Mouse (Mus musculus) limb, embryonic 15.5 days (tissue): ENCODE data around the gene Tvp23b. TPM values are rescaled to one million over a fixed set of nuclear protein-coding genes. Genes with fewer than 3 reads are reported as not detected.

Source experiments
- ATAC-seq: fragments of 200-750 bp; cut with Nextera tagmentation; 2 replicates; pipeline ENCODE4 v1.8.0; 2017; ENCODE audit warnings: low read depth, moderate TSS enrichment; ENCODE audit not compliant: insufficient number of reproducible peaks, low FRiP score, low TSS enrichment
- H3K27ac ChIP-seq: fragments of 300-500 bp; sonication (generic); 2 replicates; pipeline ENCODE4 v1.5.1; 2015; ENCODE audit warnings: moderate library complexity, mild to moderate bottlenecking, inconsistent platforms
- H3K27me3 ChIP-seq: fragments of 300-500 bp; sonication (generic); 2 replicates; pipeline ENCODE4 v1.6.1; 2015; ENCODE audit warnings: inconsistent platforms
- H3K36me3 ChIP-seq: fragments of 300-500 bp; sonication (generic); 2 replicates; pipeline ENCODE4 v1.6.1; 2015; ENCODE audit warnings: inconsistent platforms
- H3K4me1 ChIP-seq: fragments of 300-500 bp; sonication (generic); 2 replicates; pipeline ENCODE4 v1.6.1; 2015; ENCODE audit warnings: inconsistent platforms
- H3K4me2 ChIP-seq: fragments of 300-500 bp; sonication (generic); 2 replicates; pipeline ENCODE4 v1.6.1; 2015; ENCODE audit warnings: mild to moderate bottlenecking, inconsistent platforms
- H3K4me3 ChIP-seq: fragments of 300-500 bp; sonication (generic); 2 replicates; pipeline ENCODE4 v1.5.1; 2015; ENCODE audit warnings: mild to moderate bottlenecking, inconsistent platforms
- H3K9ac ChIP-seq: fragments of 300-500 bp; sonication (generic); 2 replicates; pipeline ENCODE4 v1.6.1; 2015; ENCODE audit warnings: inconsistent platforms
- H3K9me3 ChIP-seq: fragments of 300-500 bp; sonication (generic); 2 replicates; pipeline ENCODE4 v1.6.1; 2016; ENCODE audit warnings: inconsistent platforms
- WGBS: fragments of 180-500 bp; shearing (Covaris S2); methylation state at CpG from one replicate; pipeline ENCODE4 v1.1.7; 2015; 5-methylcytosine and 5-hydroxymethylcytosine counted together
- polyA plus RNA-seq: library from polyadenylated mRNA; unstranded; fragments of >200 nt; fragmentation: Nextera tagmentation; extraction: Ambion mirVana; gene quantifications from 2 replicates; pipeline ENCODE4 v1.2.1, GENCODE M21; 2015

The Tvp23b gene
- polyA plus RNA-seq = 82.1 and 85.3 TPM in 2 replicates

- Histone ChIP-seq H3K4me3 (peak within 1 kb of the TSS; percentile 87), H3K4me1 (peaks cover 9% of the 10 kb centered on the region; the same call in 1 of the 2 replicates), H3K27me3 (no peaks in the 10 kb centered on the region), H3K36me3 (peaks cover 22% of the 10 kb centered on the region), H3K9ac (peak within 1 kb of the TSS; percentile 92), H3K27ac (peak within 1 kb of the TSS; percentile 92), H3K9me3 (no peaks in the 10 kb centered on the region), H3K4me2 (peak within 1 kb of the TSS; percentile 61)
- WGBS = 2% methylated on average over 55 of the region's 55 CpGs
- ATAC-seq = peak; percentile 97
Observed at GRCm38 (mm10) chr11:62879220-62880048, at the start of gene Tvp23b. Tvp23b (plus strand) TSS chr11:62879455.

- 84% methylated on average over 2 of the region's 2 CpGs for WGBS
- H3K9me3 ChIP-seq = no peaks in the 10 kb centered on the region
- 0 out of 2 replicates have a peak, but pooled peaks cover 11% of the 10 kb centered on the region for H3K4me1 ChIP-seq
- H3K4me3 ChIP-seq = no peak overlapping the region
- peaks cover 38% of the 10 kb centered on the region; the same call in 1 of the 2 replicates for H3K36me3 ChIP-seq
- H3K27me3 ChIP-seq = no peaks in the 10 kb centered on the region
- no peak overlapping the region for H3K27ac ChIP-seq
- H3K9ac ChIP-seq = no peak overlapping the region
- no peak for ATAC-seq
- H3K4me2 ChIP-seq = no peak overlapping the region
Observed at GRCm38 (mm10) chr11:62830387-62830786, 48.9 kb upstream of the Tvp23b start.

- H3K4me1 ChIP-seq = no peaks in the 10 kb centered on the region
- no peak overlapping the region for H3K4me2 ChIP-seq
- H3K9me3 ChIP-seq = no peaks in the 10 kb centered on the region
- H3K4me3 ChIP-seq = no peak overlapping the region
- H3K36me3 ChIP-seq = peaks cover 48% of the 10 kb centered on the region
- no peak overlapping the region for H3K27ac ChIP-seq
- no peak for ATAC-seq
- no peak overlapping the region for H3K9ac ChIP-seq
- H3K27me3 ChIP-seq = no peaks in the 10 kb centered on the region
Observed at GRCm38 (mm10) chr11:62831906-62832305, 47.3 kb upstream of the Tvp23b start.

GRCm38 (mm10) chr11:62844562-62844961 lies 34.7 kb upstream of the Tvp23b start:
- Histone ChIP-seq H3K9me3 (no peaks in the 10 kb centered on the region), H3K9ac (no peak overlapping the region), H3K36me3 (peaks cover 16% of the 10 kb centered on the region), H3K27me3 (no peaks in the 10 kb centered on the region), H3K4me3 (no peak overlapping the region), H3K4me2 (no peak overlapping the region), H3K4me1 (peaks cover 17% of the 10 kb centered on the region), H3K27ac (no peak overlapping the region)
- ATAC-seq = no peak
- WGBS = 79% methylated on average over 5 of the region's 5 CpGs

- Histone ChIP-seq H3K4me1 (peaks cover 17% of the 10 kb centered on the region), H3K4me3 (no peak overlapping the region), H3K27ac (no peak overlapping the region), H3K27me3 (no peaks in the 10 kb centered on the region), H3K9ac (no peak overlapping the region), H3K9me3 (no peaks in the 10 kb centered on the region), H3K4me2 (no peak overlapping the region), H3K36me3 (peaks cover 8% of the 10 kb centered on the region; the same call in 1 of the 2 replicates)
- WGBS = 73% methylated on average over 3 of the region's 3 CpGs
- no peak for ATAC-seq
Observed at GRCm38 (mm10) chr11:62845730-62846129, 33.5 kb upstream of the Tvp23b start.

GRCm38 (mm10) chr11:62846961-62847654 lies 32.1 kb upstream of the Tvp23b start, which contains the start of gene Fbxw10:
Fbxw10 (plus strand) TSS chr11:62847069.
- WGBS = 10% methylated on average over 12 of the region's 12 CpGs
- Histone ChIP-seq H3K4me2 (peak within 1 kb of the TSS; percentile 44), H3K27ac (peak within 1 kb of the TSS; percentile 73), H3K9ac (no peak within 1 kb of the TSS), H3K36me3 (no peaks in the 10 kb centered on the region), H3K9me3 (no peaks in the 10 kb centered on the region), H3K27me3 (no peaks in the 10 kb centered on the region), H3K4me1 (peaks cover 17% of the 10 kb centered on the region), H3K4me3 (peak within 1 kb of the TSS; percentile 23)
- no peak for ATAC-seq

- WGBS = 34% methylated on average over 4 of the region's 4 CpGs
- no peak for ATAC-seq
- no peak overlapping the region for H3K9ac ChIP-seq
- H3K27me3 ChIP-seq = no peaks in the 10 kb centered on the region
- H3K36me3 ChIP-seq = no peaks in the 10 kb centered on the region
- H3K27ac ChIP-seq = peak overlapping the region; percentile 59; the same call in 1 of the 2 replicates
- no peak overlapping the region for H3K4me3 ChIP-seq
- peak overlapping the region; percentile 44; the same call in 1 of the 2 replicates for H3K4me2 ChIP-seq
- H3K9me3 ChIP-seq = no peaks in the 10 kb centered on the region
- H3K4me1 ChIP-seq = peaks cover 17% of the 10 kb centered on the region
Observed at GRCm38 (mm10) chr11:62847655-62848191, 31.5 kb upstream of the Tvp23b start.

GRCm38 (mm10) chr11:62848301-62848700 lies 31.0 kb upstream of the Tvp23b start:
- 41% methylated on average over 2 of the region's 2 CpGs for WGBS
- Histone ChIP-seq H3K9me3 (no peaks in the 10 kb centered on the region), H3K36me3 (no peaks in the 10 kb centered on the region), H3K4me3 (no peak overlapping the region), H3K4me1 (peaks cover 17% of the 10 kb centered on the region), H3K4me2 (no peak overlapping the region), H3K27me3 (no peaks in the 10 kb centered on the region), H3K27ac (no peak overlapping the region), H3K9ac (no peak overlapping the region)
- ATAC-seq = no peak

- no peak for ATAC-seq
- WGBS = 88% methylated on average over 1 of the region's 1 CpGs
- Histone ChIP-seq H3K4me1 (peaks cover 17% of the 10 kb centered on the region), H3K9ac (no peak overlapping the region), H3K27me3 (no peaks in the 10 kb centered on the region), H3K4me2 (no peak overlapping the region), H3K9me3 (no peaks in the 10 kb centered on the region), H3K36me3 (no peaks in the 10 kb centered on the region), H3K27ac (no peak overlapping the region), H3K4me3 (no peak overlapping the region)
Observed at GRCm38 (mm10) chr11:62851199-62851598, 28.1 kb upstream of the Tvp23b start.

- Histone ChIP-seq H3K27me3 (no peaks in the 10 kb centered on the region), H3K9me3 (no peaks in the 10 kb centered on the region), H3K27ac (no peak overlapping the region), H3K9ac (no peak overlapping the region), H3K4me1 (peaks cover 2% of the 10 kb centered on the region; the same call in 1 of the 2 replicates), H3K36me3 (no peaks in the 10 kb centered on the region), H3K4me3 (no peak overlapping the region), H3K4me2 (no peak overlapping the region)
- no peak for ATAC-seq
- WGBS = 91% methylated on average over 6 of the region's 6 CpGs
Observed at GRCm38 (mm10) chr11:62853334-62853733, 25.9 kb upstream of the Tvp23b start.

- no peak for ATAC-seq
- Histone ChIP-seq H3K9me3 (no peaks in the 10 kb centered on the region), H3K27me3 (no peaks in the 10 kb centered on the region), H3K36me3 (no peaks in the 10 kb centered on the region), H3K4me2 (no peak overlapping the region), H3K27ac (no peak overlapping the region), H3K4me1 (0 out of 2 replicates have a peak, but pooled peaks cover 7% of the 10 kb centered on the region), H3K4me3 (no peak overlapping the region), H3K9ac (no peak overlapping the region)
- WGBS = 72% methylated on average over 4 of the region's 4 CpGs
Observed at GRCm38 (mm10) chr11:62865562-62865961, 13.7 kb upstream of the Tvp23b start.

GRCm38 (mm10) chr11:62866685-62867084 lies 12.6 kb upstream of the Tvp23b start:
- no peak overlapping the region for H3K9ac ChIP-seq
- no peak overlapping the region for H3K27ac ChIP-seq
- WGBS = 78% methylated on average over 7 of the region's 7 CpGs
- no peaks in the 10 kb centered on the region for H3K9me3 ChIP-seq
- H3K4me3 ChIP-seq = no peak overlapping the region
- H3K4me1 ChIP-seq = 0 out of 2 replicates have a peak, but pooled peaks cover 7% of the 10 kb centered on the region
- no peaks in the 10 kb centered on the region for H3K27me3 ChIP-seq
- no peak for ATAC-seq
- H3K36me3 ChIP-seq = no peaks in the 10 kb centered on the region
- H3K4me2 ChIP-seq = no peak overlapping the region
